Mouse (Mus musculus) cerebellum, postnatal 4 days (tissue): ENCODE results near the gene Gpr25.

Experiments
- DNase-seq, 2 experiments: peaks; one replicate each; pipeline ENCODE4 v3.0.0; 2022; ENCODE audit warnings: low spot score in 2 of 2, mixed read lengths in 1 of 2

Gpr25 gene

GRCm38 (mm10) chr1:136260635-136261238 lies at the start of gene Gpr25:
Gene Gpr25 (minus strand): TSS chr1:136260873.
- no peak for DNase-seq

DNA sequence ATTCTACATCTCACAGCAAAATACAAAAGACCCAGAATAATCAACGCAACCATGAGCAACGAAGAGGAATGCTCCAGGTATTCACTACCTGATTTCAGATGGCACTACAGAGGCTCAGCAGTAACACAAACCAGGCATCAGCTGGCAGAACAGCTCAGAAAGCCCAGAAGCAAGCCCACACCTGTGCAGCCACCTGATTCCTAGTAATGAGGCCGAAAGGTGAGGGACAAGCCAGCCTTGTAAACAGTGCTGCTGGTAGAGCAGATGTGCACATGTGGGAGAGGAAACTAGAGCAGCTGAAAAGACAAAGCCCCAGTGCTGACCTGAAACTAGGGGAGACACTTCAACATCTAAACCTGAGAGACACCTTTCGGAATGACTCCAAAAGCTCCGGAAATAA lies 48.5 kb upstream of the Gpr25 start:
- no peak for DNase-seq

GRCm38 (mm10) chr1:136306424-136306823 lies 45.8 kb upstream of the Gpr25 start:
- DNase-seq: no peak

DNA sequence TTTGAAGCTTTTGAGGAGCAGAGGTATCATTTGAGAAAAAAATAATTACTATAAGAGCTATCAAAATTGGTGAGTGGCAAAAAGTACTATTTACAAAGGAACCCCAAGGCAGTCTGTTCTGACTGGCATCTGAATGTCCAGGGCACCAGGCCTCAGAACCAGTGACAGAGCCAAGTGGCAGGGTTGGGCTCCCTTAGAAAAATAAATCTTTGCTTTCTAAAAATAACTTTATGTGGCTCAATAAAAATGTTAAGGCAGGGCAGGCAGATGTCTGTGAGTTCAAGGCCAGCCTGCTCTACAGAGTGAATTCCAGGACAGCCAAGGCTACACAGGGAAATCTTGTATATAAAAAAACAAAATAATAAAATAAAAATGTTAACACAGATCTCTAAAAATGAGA lies 33.3 kb upstream of the Gpr25 start:
- no peak for DNase-seq

GRCm38 (mm10) chr1:136289803-136290202 lies 29.1 kb upstream of the Gpr25 start:
- DNase-seq: no peak

DNA sequence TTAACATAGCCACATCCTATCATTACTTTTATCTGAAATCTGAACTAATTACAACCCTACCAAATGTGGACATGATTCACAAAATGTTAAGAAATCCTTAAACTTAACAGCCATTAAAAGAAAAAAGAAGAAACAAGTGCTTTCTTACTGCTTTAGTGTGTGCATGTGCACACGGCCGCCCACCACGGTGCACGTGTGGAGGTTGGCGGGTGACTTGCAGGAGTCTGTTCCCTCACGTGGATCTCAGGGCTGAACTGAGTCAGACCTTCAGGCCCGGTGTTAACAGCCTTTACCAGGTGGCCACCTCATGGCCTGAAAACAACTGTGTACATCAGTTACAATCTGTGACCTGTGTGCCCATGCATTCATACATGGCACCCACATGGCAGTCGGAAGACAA lies 16.7 kb upstream of the Gpr25 start:
- DNase-seq: no peak

DNA sequence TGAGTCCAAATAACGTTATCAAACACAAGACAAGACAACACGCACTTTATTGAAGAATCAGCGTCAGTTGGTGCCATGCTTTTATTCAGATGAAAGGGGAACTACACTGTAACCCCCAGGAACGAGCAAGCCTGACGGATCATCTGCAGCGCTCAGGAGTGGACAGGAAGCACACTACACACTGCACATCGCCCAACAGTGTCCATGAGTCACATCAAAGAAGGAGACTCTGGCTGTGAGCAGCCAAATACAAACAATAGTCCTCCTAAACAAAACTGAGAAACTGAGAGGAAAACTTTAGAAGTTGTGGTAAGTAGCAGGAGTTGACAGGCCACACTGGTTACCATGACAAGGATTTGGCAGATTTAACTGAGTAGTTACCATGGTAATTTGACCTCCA lies 7.6 kb upstream of the Gpr25 start:
- DNase-seq: no peak

- no peak for DNase-seq
Observed at GRCm38 (mm10) chr1:136266127-136266526, 5.5 kb upstream of the Gpr25 start.

DNA sequence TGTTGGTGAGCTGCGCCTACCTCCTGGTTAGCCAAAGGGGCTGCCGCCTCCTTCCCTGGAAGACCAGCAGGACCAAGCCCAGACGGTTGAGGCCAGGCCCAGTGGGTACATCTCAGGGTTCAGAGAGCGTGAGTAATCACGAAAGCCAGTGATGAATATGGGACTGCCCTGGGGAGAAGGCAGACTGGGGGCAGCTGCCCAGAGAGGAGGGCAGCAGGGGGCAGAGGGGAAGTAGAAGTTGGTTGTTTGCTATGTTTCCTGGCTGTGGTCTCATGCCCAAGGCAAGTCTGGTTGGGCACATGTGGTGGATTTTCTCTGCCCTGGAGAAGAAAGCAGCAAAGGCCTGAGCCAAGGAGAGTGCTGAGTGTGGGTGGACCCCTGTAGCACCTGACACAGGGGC lies 2.7 kb upstream of the Gpr25 start:
- DNase-seq: no peak

GRCm38 (mm10) chr1:136259893-136260634 lies 609 bp downstream of the Gpr25 start:
- peak; percentile 43 to 68 for DNase-seq

DNA sequence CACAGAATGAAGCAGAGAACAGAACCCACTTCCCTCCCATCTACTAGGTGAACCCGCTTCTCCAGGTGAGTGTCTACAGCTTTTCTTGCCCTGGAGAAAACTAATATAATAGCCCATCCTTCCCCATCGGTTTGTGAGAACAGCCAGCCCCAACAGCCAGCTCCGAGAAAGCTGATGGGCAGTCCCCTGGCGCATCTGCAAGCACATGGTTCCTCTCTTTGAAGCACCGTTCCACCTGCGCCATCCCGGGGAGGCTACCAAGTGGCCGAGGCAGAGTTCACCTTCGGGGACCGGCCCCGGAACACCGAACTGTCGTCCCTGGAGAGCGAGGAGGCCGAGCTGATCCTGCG lies 1.2 kb downstream of the Gpr25 start:
- no peak for DNase-seq

GRCm38 (mm10) chr1:136258495-136258894 lies 2.2 kb downstream of the Gpr25 start:
- no peak for DNase-seq

DNA sequence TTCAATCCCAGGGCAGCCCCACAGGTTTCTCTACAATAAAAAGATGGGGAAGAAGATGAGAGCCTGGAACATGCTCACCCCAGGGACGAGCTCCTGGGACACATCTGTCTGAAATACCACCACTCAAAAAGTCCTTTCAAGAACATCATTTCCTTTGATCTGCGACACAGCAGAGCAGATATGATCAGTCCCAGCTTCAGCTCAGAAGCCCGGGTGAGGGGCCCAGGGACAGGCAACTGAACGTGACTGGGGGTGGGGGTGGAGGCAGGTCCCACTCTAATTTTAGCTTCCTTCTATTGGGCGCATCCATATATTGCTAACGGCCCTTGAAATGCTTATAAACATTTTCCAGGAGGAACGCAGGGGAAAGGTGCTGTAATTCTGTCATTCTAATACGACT lies 5.0 kb downstream of the Gpr25 start:
- DNase-seq: no peak

DNA sequence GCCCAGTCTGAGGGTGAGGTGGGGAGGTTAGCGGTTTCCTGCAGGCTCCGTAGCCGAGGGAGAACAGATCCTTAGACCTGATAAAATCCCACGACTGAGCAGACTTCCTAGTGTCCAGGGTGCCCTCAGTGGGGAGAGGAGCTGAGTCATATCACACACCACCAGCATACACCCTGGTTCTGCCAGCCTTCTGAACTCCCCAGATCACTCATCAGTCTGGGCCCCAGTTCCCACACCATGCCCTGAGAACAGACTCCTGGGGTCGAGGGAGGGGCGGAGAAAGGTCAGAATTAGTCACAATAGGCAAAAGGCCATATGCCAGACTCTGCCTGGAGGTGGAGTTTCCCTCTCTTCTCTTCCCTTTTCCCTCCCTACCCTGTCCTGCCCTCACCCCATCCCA lies 5.5 kb downstream of the Gpr25 start:
- DNase-seq: no peak

GRCm38 (mm10) chr1:136254503-136255065 lies 6.1 kb downstream of the Gpr25 start:
- DNase-seq: no peak

DNA sequence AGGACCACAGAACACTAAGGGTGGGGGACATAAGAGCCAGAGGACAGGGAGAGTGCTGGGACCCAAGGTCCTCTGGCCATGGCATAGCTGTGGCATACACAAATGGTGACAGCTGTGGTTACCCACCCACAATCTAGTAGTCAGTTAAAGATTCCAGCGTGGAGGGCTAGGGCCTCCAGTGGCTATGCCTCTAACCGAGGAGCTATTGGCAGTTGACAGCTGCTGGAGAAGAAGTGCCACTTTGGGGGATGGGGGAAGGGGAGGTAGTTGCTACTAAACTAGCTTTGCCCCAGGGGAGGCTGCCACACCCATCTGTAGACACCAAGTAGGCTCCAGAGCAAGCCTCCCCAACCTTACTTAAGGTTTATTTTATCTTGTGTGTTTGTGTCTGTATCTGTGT lies 7.2 kb downstream of the Gpr25 start:
- no peak for DNase-seq

- DNase-seq: no peak
Observed at GRCm38 (mm10) chr1:136249662-136250061, 11.0 kb downstream of the Gpr25 start.

GRCm38 (mm10) chr1:136247393-136247792 lies 13.3 kb downstream of the Gpr25 start:
- no peak for DNase-seq

GRCm38 (mm10) chr1:136244469-136244868 lies 16.2 kb downstream of the Gpr25 start:
- DNase-seq: no peak

DNA sequence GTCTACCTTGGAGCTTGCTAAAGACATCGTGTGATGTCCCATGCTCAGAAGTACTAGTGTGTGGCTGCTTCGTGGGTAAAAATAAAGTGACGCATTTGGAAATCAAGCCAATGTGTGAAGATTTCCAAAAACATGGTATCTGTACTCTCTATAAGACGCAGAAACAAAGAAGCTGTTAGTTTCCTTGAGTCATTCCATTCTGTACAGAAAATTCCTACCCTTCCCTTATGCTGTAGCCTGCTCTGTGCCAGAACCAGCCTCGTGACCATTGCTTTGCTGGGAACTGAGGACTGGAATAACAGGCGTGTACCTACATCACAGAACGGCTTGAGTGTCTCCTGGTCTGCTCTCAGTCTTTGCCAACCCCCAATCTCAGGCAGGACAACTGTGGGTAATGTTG lies 18.9 kb downstream of the Gpr25 start:
- DNase-seq: no peak

DNA sequence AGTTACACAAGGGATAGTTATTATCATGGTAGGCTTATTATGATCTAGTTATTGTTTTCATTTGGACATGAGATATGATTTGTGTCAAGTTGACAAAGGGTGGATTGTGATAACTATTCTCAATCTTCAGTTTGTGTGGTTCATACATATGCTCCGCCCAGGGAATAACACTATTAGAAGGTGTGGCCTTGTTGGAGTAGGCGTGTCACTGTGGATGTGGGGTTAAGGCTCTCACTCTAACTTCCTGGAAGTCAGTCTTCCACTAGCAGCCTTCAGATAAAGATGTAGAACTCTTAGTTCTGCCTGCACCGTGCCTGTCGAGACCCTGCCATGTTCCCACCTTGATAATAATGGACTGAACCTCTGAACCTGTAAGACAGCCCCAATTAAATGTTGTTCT lies 22.2 kb downstream of the Gpr25 start:
- DNase-seq: no peak

GRCm38 (mm10) chr1:136234595-136235092 lies 26.0 kb downstream of the Gpr25 start:
- no peak for DNase-seq

DNA sequence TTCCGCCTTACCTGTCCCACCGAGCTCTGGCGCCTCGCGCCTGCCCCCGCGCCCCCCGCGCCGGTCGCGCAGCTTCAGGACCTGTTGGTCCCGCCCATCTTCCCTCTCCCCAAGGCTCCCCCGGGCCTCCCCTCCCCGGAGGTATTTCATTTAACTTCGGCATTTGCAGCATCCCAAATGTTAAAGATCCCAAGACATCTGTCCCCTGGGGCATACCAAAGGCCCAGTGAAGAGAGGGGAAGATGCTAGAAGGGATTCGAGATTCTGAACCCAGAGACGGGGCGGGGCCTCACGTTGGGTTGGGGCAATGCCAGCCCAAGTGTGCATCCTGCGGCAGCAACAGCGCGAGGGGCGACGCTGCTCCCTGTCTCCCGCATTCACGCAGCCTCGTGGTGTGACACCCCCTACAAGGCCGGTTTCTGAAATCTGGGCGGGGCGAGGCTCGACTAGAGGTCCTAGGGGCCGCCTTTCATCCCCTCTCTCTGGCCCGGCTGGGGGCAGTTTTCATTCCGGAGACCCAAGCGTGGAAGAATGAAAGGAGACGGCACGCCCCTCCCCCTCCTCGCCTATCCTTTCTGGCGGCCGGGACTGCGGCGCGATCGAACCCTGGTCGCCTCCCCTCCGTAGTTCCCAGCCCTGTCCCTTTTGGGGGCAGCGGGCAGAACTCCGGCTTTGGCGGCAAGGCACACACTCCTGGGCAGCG lies 26.6 kb downstream of the Gpr25 start, which contains the start of gene Inava:
Inava (minus strand) TSS at position 373 of the 703 bp plus-strand sequence.
- DNase-seq: peak; percentile 43 to 61
